24 mouse cellular contexts compared by ENCODE assay signal in the genomic region with DNA sequence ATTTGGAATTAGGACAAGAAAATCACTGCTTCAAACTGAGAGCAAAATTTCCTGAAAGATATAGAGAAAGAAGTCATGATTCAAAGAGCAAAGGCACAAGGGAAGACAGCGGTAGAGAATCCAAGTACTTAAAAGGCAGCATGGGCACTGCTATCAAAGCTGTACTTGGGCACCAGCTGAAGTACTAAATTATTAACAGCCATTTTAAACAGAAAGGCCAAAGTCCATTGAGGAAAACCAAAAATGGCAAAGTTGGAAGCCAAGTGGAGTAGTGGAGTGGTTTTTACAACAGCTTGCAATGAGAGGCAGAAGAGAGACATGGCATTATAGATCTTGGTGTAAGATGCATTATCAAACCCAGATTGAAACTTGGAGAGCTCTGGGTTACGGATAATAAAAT.
DNase-seq lines count a peak whose midpoint lies in the region; ATAC-seq and TF ChIP-seq lines count a peak whose summit lies in the region.
"Had no signal": no experiment of that assay in that cellular context is flagged by ENCODE, and none has a peak within 500 bp of the region (broad histone marks: within the 10 kb centered on the region; RNA-seq: fewer than 3 reads in every experiment).

No protein-coding gene starts in this region.

- TF ChIP-seq CTCF in liver, adult 2 months (IDR thresholded peaks at IDR 0.05; ENCODE audit: low read depth, low read length) = no peak

- no peaks in the 10 kb centered on the region for H3K4me1 ChIP-seq in heart, embryonic 10.5 days
- H3K4me1 ChIP-seq in kidney, embryonic 15.5 days = no peaks in the 10 kb centered on the region
- peaks cover 6% of the 10 kb centered on the region; the same call in 1 of the 2 replicates for H3K4me1 ChIP-seq in liver, adult 2 months (ENCODE audit: control insufficient read depth, insufficient read depth, low read length)
- H3K4me1 ChIP-seq in liver, embryonic 12.5 days = no peaks in the 10 kb centered on the region
- H3K4me1 ChIP-seq: embryonic facial prominence, embryonic 10.5 days; embryonic facial prominence, embryonic 12.5 days had no signal

- no peaks in the 10 kb centered on the region for H3K79me2 ChIP-seq in liver, adult 2 months (ENCODE audit: control insufficient read depth, insufficient read depth, low read length)

- no peaks in the 10 kb centered on the region for H3K9me3 ChIP-seq in heart, embryonic 10.5 days
- H3K9me3 ChIP-seq in kidney, embryonic 15.5 days (replicated peaks) = no peaks in the 10 kb centered on the region
- H3K9me3 ChIP-seq in liver, embryonic 12.5 days (replicated peaks) = no peaks in the 10 kb centered on the region
- H3K9me3 ChIP-seq: embryonic facial prominence, embryonic 10.5 days; embryonic facial prominence, embryonic 12.5 days; forebrain, embryonic 13.5 days; forebrain, embryonic 15.5 days had no signal

- no peak overlapping the region for H3K4me3 ChIP-seq in heart, embryonic 10.5 days
- H3K4me3 ChIP-seq in kidney, embryonic 15.5 days (replicated peaks) = no peak overlapping the region
- no peak overlapping the region for H3K4me3 ChIP-seq in liver, adult 2 months (ENCODE audit: insufficient read depth, low read depth, low read length)
- H3K4me3 ChIP-seq in liver, embryonic 12.5 days = no peak overlapping the region
- H3K4me3 ChIP-seq: embryonic facial prominence, embryonic 10.5 days; embryonic facial prominence, embryonic 12.5 days; forebrain, embryonic 13.5 days; forebrain, embryonic 15.5 days had no signal

- no peaks in the 10 kb centered on the region for H3K27me3 ChIP-seq in heart, embryonic 10.5 days (ENCODE audit: insufficient read depth, poor library complexity, severe bottlenecking)
- no peaks in the 10 kb centered on the region for H3K27me3 ChIP-seq in kidney, embryonic 15.5 days
- H3K27me3 ChIP-seq in liver, adult 2 months (ENCODE audit: control insufficient read depth, insufficient read depth, low read length) = no peaks in the 10 kb centered on the region
- H3K27me3 ChIP-seq in liver, embryonic 12.5 days (replicated peaks) = no peaks in the 10 kb centered on the region
- H3K27me3 ChIP-seq: CH12.LX; embryonic facial prominence, embryonic 12.5 days; forebrain, embryonic 13.5 days; forebrain, embryonic 15.5 days; Patski had no signal

- TF ChIP-seq POLR2A in liver, adult 2 months (IDR thresholded peaks at IDR 0.05; ENCODE audit: extremely low read depth, insufficient read depth, low read length) = no peak

- H3K4me2 ChIP-seq in kidney, embryonic 15.5 days = no peak overlapping the region
- no peak overlapping the region for H3K4me2 ChIP-seq in liver, embryonic 12.5 days
- H3K4me2 ChIP-seq: embryonic facial prominence, embryonic 12.5 days; forebrain, embryonic 13.5 days; forebrain, embryonic 15.5 days had no signal

- WGBS in heart, embryonic 10.5 days = 95% methylated on average over 2 of the region's 2 CpGs
- 92% methylated on average over 2 of the region's 2 CpGs for WGBS in kidney, embryonic 15.5 days
- WGBS in liver, adult 2 months = 60% methylated on average over 2 of the region's 2 CpGs
- 78% methylated on average over 2 of the region's 2 CpGs for WGBS in liver, embryonic 12.5 days (ENCODE audit: insufficient replicate concordance)

- H3K27ac ChIP-seq in heart, embryonic 10.5 days = no peak overlapping the region
- no peak overlapping the region for H3K27ac ChIP-seq in kidney, embryonic 15.5 days
- H3K27ac ChIP-seq in liver, adult 2 months (replicated peaks; ENCODE audit: insufficient read depth, low read depth, low read length) = no peak overlapping the region
- no peak overlapping the region for H3K27ac ChIP-seq in liver, embryonic 12.5 days
- H3K27ac ChIP-seq: embryonic facial prominence, embryonic 10.5 days; embryonic facial prominence, embryonic 12.5 days; forebrain, embryonic 13.5 days; forebrain, embryonic 15.5 days had no signal

- DNase-seq in heart, adult 11 months = peak; percentile 15
- DNase-seq in heart, embryonic 10.5 days (ENCODE audit: low spot score) = no peak
- DNase-seq in kidney, adult 8-10 months = peak; percentile 7 to 14
- peak; percentile 85 for DNase-seq in liver, adult 2 months (ENCODE audit: extremely low read depth, low read depth, low spot score)
- DNase-seq: adrenal gland, adult 8-10 months; adrenal gland, postnatal 14 days; adrenal gland, postnatal 36 days; B cell, adult 2 months; cerebellum, adult 11-12 months; cerebellum, adult 2 months; cerebellum, adult 9-10 months; cerebellum, postnatal 10 days; cerebellum, postnatal 25 days had no signal

- no peak for ATAC-seq in kidney, embryonic 15.5 days (replicated peaks; ENCODE audit: low FRiP score)
- no peak for ATAC-seq in liver, embryonic 12.5 days
- ATAC-seq: activated CD4-positive, CD25-positive, alpha-beta regulatory T cell, adult 4 months; CD4-positive, CD25-positive, alpha-beta regulatory T cell, adult 4 months; forebrain, embryonic 13.5 days; forebrain, embryonic 15.5 days; Patski had no signal

- H3K9ac ChIP-seq in kidney, embryonic 15.5 days = no peak overlapping the region
- H3K9ac ChIP-seq in liver, adult 2 months (ENCODE audit: low read depth, low read length) = no peak overlapping the region
- no peak overlapping the region for H3K9ac ChIP-seq in liver, embryonic 12.5 days
- H3K9ac ChIP-seq: embryonic facial prominence, embryonic 12.5 days; forebrain, embryonic 13.5 days; forebrain, embryonic 15.5 days had no signal

- H3K36me3 ChIP-seq in heart, embryonic 10.5 days = no peaks in the 10 kb centered on the region
- no peaks in the 10 kb centered on the region for H3K36me3 ChIP-seq in kidney, embryonic 15.5 days
- H3K36me3 ChIP-seq in liver, adult 2 months (ENCODE audit: control insufficient read depth, insufficient read depth, low read length) = no peaks in the 10 kb centered on the region
- H3K36me3 ChIP-seq in liver, embryonic 12.5 days = no peaks in the 10 kb centered on the region
- H3K36me3 ChIP-seq: embryonic facial prominence, embryonic 10.5 days; embryonic facial prominence, embryonic 12.5 days; forebrain, embryonic 15.5 days; G1E had no signal
